Comparison of ENCODE assay signal across 22 mouse cellular contexts in the genomic region with DNA sequence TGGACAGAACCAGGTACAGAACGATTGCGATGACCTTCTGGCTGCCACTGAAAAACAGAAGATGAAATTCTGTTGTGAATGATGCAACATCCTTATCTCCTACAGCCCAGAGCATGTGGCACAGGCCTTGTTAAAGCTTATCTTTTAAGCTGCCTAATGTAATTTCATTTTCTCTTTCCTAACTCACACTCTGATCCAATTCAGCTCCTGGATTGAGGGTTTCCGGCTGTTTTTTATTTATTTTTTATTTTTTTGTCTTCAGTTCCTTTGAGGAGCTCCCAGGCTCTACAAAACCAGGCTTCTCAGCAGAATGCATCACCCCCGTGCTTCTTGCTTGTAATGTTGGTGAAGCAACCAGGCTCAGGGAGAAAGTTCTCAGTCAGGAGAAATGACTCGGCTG. TPM values are rescaled to one million over a fixed set of nuclear protein-coding genes. Genes with fewer than 3 reads are reported as not detected.
DNase-seq lines count a peak whose midpoint lies in the region; ATAC-seq lines count a peak whose summit lies in the region.
"Had no signal": no experiment of that assay in that cellular context is flagged by ENCODE, and none has a peak within 500 bp of the region (broad histone marks: within the 10 kb centered on the region; RNA-seq: fewer than 3 reads in every experiment).

No protein-coding gene starts in this region.

- H3K4me2 ChIP-seq in heart, embryonic 12.5 days: no peak overlapping the region
- peak overlapping the region; percentile 33 for H3K4me2 ChIP-seq in liver, embryonic 11.5 days
- H3K4me2 ChIP-seq: lung, embryonic 15.5 days; midbrain, embryonic 12.5 days had no signal

- peaks cover 10% of the 10 kb centered on the region; the same call in 1 of the 2 replicates for H3K9me3 ChIP-seq in heart, embryonic 12.5 days (replicated peaks)
- H3K9me3 ChIP-seq in liver, embryonic 11.5 days (ENCODE audit: control insufficient read depth, low read length): no peaks in the 10 kb centered on the region
- H3K9me3 ChIP-seq: limb, embryonic 10.5 days; lung, embryonic 15.5 days; midbrain, embryonic 12.5 days had no signal

- intact Hi-C loops in heart, postnatal 14 days (cut with DNase I): no loop called here

- H3K4me3 ChIP-seq in heart, embryonic 12.5 days: no peak overlapping the region
- no peak overlapping the region for H3K4me3 ChIP-seq in liver, embryonic 11.5 days (ENCODE audit: low read depth, low read length)
- H3K4me3 ChIP-seq: limb, embryonic 10.5 days; lung, embryonic 15.5 days; midbrain, embryonic 12.5 days had no signal

- H3K36me3 ChIP-seq in heart, embryonic 12.5 days: no peaks in the 10 kb centered on the region
- H3K36me3 ChIP-seq in liver, embryonic 11.5 days (ENCODE audit: control insufficient read depth, insufficient read depth, low read length): no peaks in the 10 kb centered on the region
- H3K36me3 ChIP-seq: limb, embryonic 10.5 days; lung, embryonic 15.5 days; midbrain, embryonic 12.5 days had no signal

- H3K27ac ChIP-seq in heart, embryonic 12.5 days (ENCODE audit: poor library complexity, severe bottlenecking): peak overlapping the region; percentile 6; the same call in 1 of the 2 replicates
- H3K27ac ChIP-seq in liver, embryonic 11.5 days (ENCODE audit: low read depth, low read length): peak overlapping the region; percentile 80
- H3K27ac ChIP-seq: hindbrain, postnatal 0 days; limb, embryonic 10.5 days; lung, embryonic 15.5 days; midbrain, embryonic 12.5 days had no signal

- H3K9ac ChIP-seq in heart, embryonic 12.5 days: no peak overlapping the region
- H3K9ac ChIP-seq in liver, embryonic 11.5 days (ENCODE audit: low read depth, low read length): peak overlapping the region; percentile 27; the same call in 1 of the 2 replicates
- H3K9ac ChIP-seq: lung, embryonic 15.5 days; midbrain, embryonic 12.5 days had no signal

- no peaks in the 10 kb centered on the region; the same call in 1 of the 2 replicates for H3K4me1 ChIP-seq in heart, embryonic 12.5 days (replicated peaks)
- H3K4me1 ChIP-seq in liver, embryonic 11.5 days (replicated peaks; ENCODE audit: control insufficient read depth, insufficient read depth, low read length): 0 out of 2 replicates have a peak, but pooled peaks cover 7% of the 10 kb centered on the region
- H3K4me1 ChIP-seq: limb, embryonic 10.5 days; midbrain, embryonic 12.5 days had no signal

- H3K27me3 ChIP-seq in heart, embryonic 12.5 days (replicated peaks): no peaks in the 10 kb centered on the region
- H3K27me3 ChIP-seq in liver, embryonic 11.5 days (replicated peaks; ENCODE audit: control insufficient read depth, insufficient read depth, low read length): no peaks in the 10 kb centered on the region
- H3K27me3 ChIP-seq: lung, embryonic 15.5 days; midbrain, embryonic 12.5 days had no signal

- 66% methylated on average over 5 of the region's 5 CpGs for WGBS in heart, embryonic 12.5 days
- 55% methylated on average over 5 of the region's 5 CpGs for WGBS in liver, embryonic 11.5 days

- DNase-seq in heart, postnatal 14 days: no peak
- peak; percentile 44 for DNase-seq in c-Kit-positive CD71-positive TER-119-negative erythroid progenitor cells, embryonic 14.5 days (ENCODE audit: low read depth)
- DNase-seq in liver, embryonic 11.5 days (ENCODE audit: low spot score): no peak
- no peak for DNase-seq in right cerebral cortex, postnatal 10 days (ENCODE audit: low spot score in 2 of 2)
- DNase-seq in ovary, postnatal 14 days (ENCODE audit: low spot score): no peak
- DNase-seq in heart, postnatal 4 days: no peak
- DNase-seq: adrenal gland, postnatal 14 days; cerebellum, adult 11 months; kidney, adult 8-10 months; kidney, postnatal 36 days; right cerebral cortex, postnatal 4 days; thymus, adult 18-20 months had no signal

- peak; percentile 76; the same call in 1 of the 2 replicates for ATAC-seq in heart, embryonic 12.5 days (ENCODE audit: insufficient number of reproducible peaks, low FRiP score)
- ATAC-seq in liver, embryonic 11.5 days (replicated peaks; ENCODE audit: low FRiP score): peak; percentile 84
- peak; percentile 84 for ATAC-seq in megakaryocyte progenitor cell, adult 5-6 weeks (replicated peaks; ENCODE audit: poor library complexity)
- ATAC-seq: forebrain, embryonic 14.5 days; hindbrain, postnatal 0 days had no signal

RNA-seq across cellular contexts. Expression of gene Syt8, which starts 14.8 kb away (rescaled TPM):
- 0.28 and 0.57 TPM in 2 replicates for polyA plus RNA-seq in heart, embryonic 12.5 days (2016; fragmentation: Nextera tagmentation; extraction: Ambion mirVana)
- not detected for total RNA-seq in heart, postnatal 14 days (2021)
- polyA plus RNA-seq in liver, embryonic 11.5 days (2014; fragmentation: Nextera tagmentation; extraction: Ambion mirVana): 0.41 and 0.42 TPM in 2 replicates
- not detected in 2 replicates for total RNA-seq in megakaryocyte progenitor cell, adult 5-6 weeks (2015)
- not detected in 2 replicates for total RNA-seq in megakaryocyte progenitor cell, adult 5-6 weeks (2017)
- total RNA-seq in heart, postnatal 4 days (2021): not detected
- total RNA-seq: adrenal gland, postnatal 14 days; heart, postnatal 25 days; hindbrain, postnatal 0 days; left cerebral cortex, adult 18-20 months had no signal
- polyA plus RNA-seq: cortical plate, adult 2 months; forebrain, embryonic 14.5 days; hindbrain, postnatal 0 days; limb, embryonic 10.5 days had no signal

RNA-seq across cellular contexts. Expression of gene Tnni2, which starts 21.7 kb away (rescaled TPM):
- 50.6 and 53.5 TPM in 2 replicates for polyA plus RNA-seq in heart, embryonic 12.5 days (2016; fragmentation: Nextera tagmentation; extraction: Ambion mirVana)
- total RNA-seq in heart, postnatal 14 days (2021): 1 to 10 TPM; 5.7 to 7.8 TPM
- polyA plus RNA-seq in liver, embryonic 11.5 days (2014; fragmentation: Nextera tagmentation; extraction: Ambion mirVana): 1.9 and 3.7 TPM in 2 replicates
- total RNA-seq in megakaryocyte progenitor cell, adult 5-6 weeks (2015): 6.0 and 8.0 TPM in 2 replicates
- total RNA-seq in megakaryocyte progenitor cell, adult 5-6 weeks (2017): 2.4 and 7.7 TPM in 2 replicates
- total RNA-seq in heart, postnatal 4 days (2021): 10 to 100 TPM in 1 of 2 experiments, 1 to 10 TPM in 1; 6.6 to 16.4 TPM

RNA-seq across cellular contexts. Expression of gene Ctsd, which starts 32.0 kb away (rescaled TPM):
- 431 and 436 TPM in 2 replicates for polyA plus RNA-seq in heart, embryonic 12.5 days (2016; fragmentation: Nextera tagmentation; extraction: Ambion mirVana)
- total RNA-seq in heart, postnatal 14 days (2021): 100 to 1,000 TPM; 572 to 613 TPM
- 316 and 340 TPM in 2 replicates for polyA plus RNA-seq in liver, embryonic 11.5 days (2014; fragmentation: Nextera tagmentation; extraction: Ambion mirVana)
- 115 and 133 TPM in 2 replicates for total RNA-seq in megakaryocyte progenitor cell, adult 5-6 weeks (2015)
- 129 and 170 TPM in 2 replicates for total RNA-seq in megakaryocyte progenitor cell, adult 5-6 weeks (2017)
- total RNA-seq in heart, postnatal 4 days (2021): 100 to 1,000 TPM; 344 to 370 TPM

RNA-seq across cellular contexts. Expression of gene Gm49369, which starts 37.4 kb away (rescaled TPM):
- polyA plus RNA-seq in heart, embryonic 12.5 days (2016; fragmentation: Nextera tagmentation; extraction: Ambion mirVana): 3.0 TPM in 1 of 2 replicates, not detected in the other
- total RNA-seq in heart, postnatal 14 days (2021): 1 to 10 TPM; 2.4 to 6.7 TPM
- polyA plus RNA-seq in liver, embryonic 11.5 days (2014; fragmentation: Nextera tagmentation; extraction: Ambion mirVana): not detected in 2 replicates
- not detected in 2 replicates for total RNA-seq in megakaryocyte progenitor cell, adult 5-6 weeks (2015)
- total RNA-seq in megakaryocyte progenitor cell, adult 5-6 weeks (2017): 25.2 and 59.0 TPM in 2 replicates
- 1 to 10 TPM in 1 of 2 experiments, under 1 TPM in 1; 0.43 to 1.7 TPM for total RNA-seq in heart, postnatal 4 days (2021)
- total RNA-seq: hindbrain, postnatal 0 days had no signal
- polyA plus RNA-seq: forebrain, embryonic 14.5 days; midbrain, embryonic 12.5 days had no signal

RNA-seq across cellular contexts. Expression of gene Lsp1, which starts 40.7 kb away (rescaled TPM):
- 33.4 and 38.4 TPM in 2 replicates for polyA plus RNA-seq in heart, embryonic 12.5 days (2016; fragmentation: Nextera tagmentation; extraction: Ambion mirVana)
- 10 to 100 TPM; 63.5 to 77.2 TPM for total RNA-seq in heart, postnatal 14 days (2021)
- 19.2 and 20.7 TPM in 2 replicates for polyA plus RNA-seq in liver, embryonic 11.5 days (2014; fragmentation: Nextera tagmentation; extraction: Ambion mirVana)
- 45.9 and 75.5 TPM in 2 replicates for total RNA-seq in megakaryocyte progenitor cell, adult 5-6 weeks (2015)
- total RNA-seq in megakaryocyte progenitor cell, adult 5-6 weeks (2017): 65.5 and 67.5 TPM in 2 replicates
- 100 to 1,000 TPM in 1 of 2 experiments, 10 to 100 TPM in 1; 93.3 to 108 TPM for total RNA-seq in heart, postnatal 4 days (2021)
